ENCODE assay signal across 10 mouse cellular contexts in the genomic region with DNA sequence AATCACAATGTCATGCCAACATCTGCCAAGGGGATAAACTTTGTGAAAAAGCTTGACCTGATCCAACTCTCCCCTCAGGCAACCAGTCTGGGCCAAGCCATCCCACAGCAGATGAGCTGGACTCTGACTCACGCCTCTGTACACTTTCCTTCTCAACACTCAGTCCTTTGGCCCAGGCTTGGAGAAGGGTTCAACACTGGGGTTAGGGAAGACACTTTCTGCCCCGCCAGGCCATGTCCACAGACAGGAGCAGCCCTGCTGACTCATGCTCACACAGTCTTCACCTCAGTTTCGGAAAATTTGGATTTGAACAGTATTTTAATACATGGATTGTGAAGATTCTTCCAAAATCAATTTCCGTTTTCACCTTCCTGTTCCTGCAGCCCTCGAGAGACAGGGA. TPM values are rescaled to one million over a fixed set of nuclear protein-coding genes. Genes with fewer than 3 reads are reported as not detected.
DNase-seq lines count a peak whose midpoint lies in the region; ATAC-seq and TF ChIP-seq lines count a peak whose summit lies in the region.
"Had no signal": no experiment of that assay in that cellular context is flagged by ENCODE, and none has a peak within 500 bp of the region (broad histone marks: within the 10 kb centered on the region; RNA-seq: fewer than 3 reads in every experiment).

No protein-coding gene starts in this region.

- H3K4me3 ChIP-seq in kidney, embryonic 15.5 days (replicated peaks) = peak overlapping the region; percentile 12
- H3K4me3 ChIP-seq in embryonic facial prominence, embryonic 11.5 days (ENCODE audit: low read depth, low read length) = no peak overlapping the region
- peak overlapping the region; percentile 24; the same call in 1 of the 2 replicates for H3K4me3 ChIP-seq in heart, postnatal 0 days (ENCODE audit: low read depth, low read length)
- peak overlapping the region; percentile 36 for H3K4me3 ChIP-seq in midbrain, postnatal 0 days (ENCODE audit: low read depth, low read length)
- H3K4me3 ChIP-seq: megakaryocyte, embryonic 14.5 days had no signal

- TF ChIP-seq EP300 in heart, postnatal 0 days (IDR thresholded peaks at IDR 0.05; ENCODE audit: low read depth) = no peak

- H3K36me3 ChIP-seq in kidney, embryonic 15.5 days = no peaks in the 10 kb centered on the region
- no peaks in the 10 kb centered on the region for H3K36me3 ChIP-seq in embryonic facial prominence, embryonic 11.5 days (replicated peaks; ENCODE audit: control insufficient read depth, insufficient read depth, low read depth, low read length)
- H3K36me3 ChIP-seq in heart, postnatal 0 days (replicated peaks; ENCODE audit: control insufficient read depth, insufficient read depth, low read length) = no peaks in the 10 kb centered on the region
- H3K36me3 ChIP-seq in midbrain, postnatal 0 days (ENCODE audit: insufficient read depth, low read length) = no peaks in the 10 kb centered on the region

- no peaks in the 10 kb centered on the region for H3K9me3 ChIP-seq in kidney, embryonic 15.5 days (replicated peaks)
- no peaks in the 10 kb centered on the region for H3K9me3 ChIP-seq in embryonic facial prominence, embryonic 11.5 days (replicated peaks; ENCODE audit: control insufficient read depth, low read length)
- no peaks in the 10 kb centered on the region for H3K9me3 ChIP-seq in heart, postnatal 0 days (replicated peaks; ENCODE audit: control insufficient read depth, low read length)
- no peaks in the 10 kb centered on the region for H3K9me3 ChIP-seq in midbrain, postnatal 0 days (ENCODE audit: low read length)
- H3K9me3 ChIP-seq: megakaryocyte, embryonic 14.5 days had no signal

- peaks cover 28% of the 10 kb centered on the region for H3K4me1 ChIP-seq in kidney, embryonic 15.5 days
- no peaks in the 10 kb centered on the region for H3K4me1 ChIP-seq in embryonic facial prominence, embryonic 11.5 days (ENCODE audit: control insufficient read depth, insufficient read depth, low read length)
- H3K4me1 ChIP-seq in heart, postnatal 0 days (ENCODE audit: control insufficient read depth, insufficient read depth) = no peaks in the 10 kb centered on the region; the same call in 1 of the 2 replicates
- peaks cover 42% of the 10 kb centered on the region for H3K4me1 ChIP-seq in midbrain, postnatal 0 days (ENCODE audit: insufficient read depth, low read length)
- H3K4me1 ChIP-seq: megakaryocyte, embryonic 14.5 days had no signal

- H3K27ac ChIP-seq in kidney, embryonic 15.5 days = no peak overlapping the region
- no peak overlapping the region for H3K27ac ChIP-seq in embryonic facial prominence, embryonic 11.5 days (replicated peaks; ENCODE audit: low read depth, low read length)
- H3K27ac ChIP-seq in heart, postnatal 0 days (ENCODE audit: low read depth) = no peak overlapping the region
- peak overlapping the region; percentile 77 for H3K27ac ChIP-seq in midbrain, postnatal 0 days (ENCODE audit: low read depth, low read length)

- no peak for ATAC-seq in kidney, embryonic 15.5 days (replicated peaks; ENCODE audit: low FRiP score)
- no peak for ATAC-seq in embryonic facial prominence, embryonic 11.5 days (replicated peaks; ENCODE audit: insufficient number of reproducible peaks, low FRiP score, low TSS enrichment, low read depth)
- ATAC-seq in heart, postnatal 0 days (ENCODE audit: insufficient read depth, low read depth) = no peak
- no peak for ATAC-seq in midbrain, postnatal 0 days (ENCODE audit: low FRiP score)
- ATAC-seq in megakaryocyte, adult 5-6 weeks (ENCODE audit: poor library complexity, severe bottlenecking) = no peak
- no peak for ATAC-seq in erythroid progenitor cell, adult 5-6 weeks (replicated peaks; ENCODE audit: low FRiP score, poor library complexity, severe bottlenecking)

- no peak overlapping the region for H3K9ac ChIP-seq in kidney, embryonic 15.5 days
- H3K9ac ChIP-seq in embryonic facial prominence, embryonic 11.5 days (replicated peaks; ENCODE audit: low read length) = no peak overlapping the region; the same call in 1 of the 2 replicates
- no peak overlapping the region for H3K9ac ChIP-seq in heart, postnatal 0 days (replicated peaks; ENCODE audit: low read depth, low read length)
- H3K9ac ChIP-seq in midbrain, postnatal 0 days (replicated peaks; ENCODE audit: low read length, poor library complexity, severe bottlenecking) = peak overlapping the region; percentile 61

- TF ChIP-seq CTCF in heart, postnatal 0 days (IDR thresholded peaks at IDR 0.05; ENCODE audit: low read depth) = no peak
- TF ChIP-seq CTCF in midbrain, postnatal 0 days (IDR thresholded peaks at IDR 0.05) = no peak

- no peak for DNase-seq in kidney, postnatal 36 days
- no peak for DNase-seq in embryonic facial prominence, embryonic 11.5 days (ENCODE audit: low spot score)
- no peak for DNase-seq in heart, postnatal 0 days (ENCODE audit: low spot score)
- no peak for DNase-seq in midbrain, postnatal 0 days (ENCODE audit: low spot score)
- no peak for DNase-seq in urinary bladder, postnatal 36 days (ENCODE audit: low spot score in 2 of 2)
- DNase-seq: thymus, adult 2 months had no signal

- peak overlapping the region; percentile 53 for H3K4me2 ChIP-seq in kidney, embryonic 15.5 days
- peak overlapping the region; percentile 47 for H3K4me2 ChIP-seq in embryonic facial prominence, embryonic 11.5 days (ENCODE audit: low read depth, low read length)
- peak overlapping the region; percentile 51 for H3K4me2 ChIP-seq in heart, postnatal 0 days (ENCODE audit: low read depth, low read length)
- H3K4me2 ChIP-seq in midbrain, postnatal 0 days (ENCODE audit: low read depth, low read length, poor library complexity, severe bottlenecking) = peak overlapping the region; percentile 64

- H3K27me3 ChIP-seq in kidney, embryonic 15.5 days = peaks cover 37% of the 10 kb centered on the region
- 0 out of 2 replicates have a peak, but pooled peaks cover 4% of the 10 kb centered on the region for H3K27me3 ChIP-seq in embryonic facial prominence, embryonic 11.5 days (ENCODE audit: control insufficient read depth, insufficient read depth, low read length)
- H3K27me3 ChIP-seq in heart, postnatal 0 days (ENCODE audit: control insufficient read depth, insufficient read depth, low read length) = peaks cover 37% of the 10 kb centered on the region
- no peaks in the 10 kb centered on the region for H3K27me3 ChIP-seq in midbrain, postnatal 0 days (ENCODE audit: insufficient read depth, low read length)

- 37% methylated on average over 5 of the region's 5 CpGs for WGBS in kidney, embryonic 15.5 days
- 21% methylated on average over 5 of the region's 5 CpGs for WGBS in embryonic facial prominence, embryonic 11.5 days
- 32% methylated on average over 5 of the region's 5 CpGs for WGBS in heart, postnatal 0 days
- WGBS in midbrain, postnatal 0 days = 12% methylated on average over 5 of the region's 5 CpGs

RNA-seq across cellular contexts. Expression of a gene that starts 0.4 kb away (rescaled TPM):
- 0.67 and 2.5 TPM in 2 replicates for polyA plus RNA-seq in kidney, embryonic 15.5 days (2015; fragmentation: Nextera tagmentation; extraction: Ambion mirVana)
- polyA plus RNA-seq in embryonic facial prominence, embryonic 11.5 days (2014; fragmentation: Nextera tagmentation; extraction: Ambion mirVana) = 0.87 and 1.6 TPM in 2 replicates
- total RNA-seq in heart, postnatal 0 days (2014; rRNA removed; ENCODE audit: low replicate concordance) = not detected in 2 replicates
- 0.12 TPM in 1 of 2 replicates, not detected in the other for polyA plus RNA-seq in heart, postnatal 0 days (2015; fragmentation: Nextera tagmentation; extraction: Ambion mirVana)
- total RNA-seq in midbrain, postnatal 0 days (2014; rRNA removed) = 22.0 and 27.8 TPM in 2 replicates
- polyA plus RNA-seq in midbrain, postnatal 0 days (2015; fragmentation: Nextera tagmentation; extraction: Ambion mirVana) = 47.6 and 55.3 TPM in 2 replicates
- not detected in 2 replicates for total RNA-seq in megakaryocyte, adult 5-6 weeks (2015)
- not detected in 2 replicates for total RNA-seq in megakaryocyte, adult 5-6 weeks (2017)
- total RNA-seq in erythroid progenitor cell, adult 5-6 weeks (2015; ENCODE audit: low replicate concordance) = not detected in 2 replicates
- not detected in 2 replicates for total RNA-seq in erythroid progenitor cell, adult 5-6 weeks (2017; ENCODE audit: low replicate concordance)

Comparison
In these comparisons a context has a peak if more than half of its experiments do, and no peak if none do; other contexts are left out.
1. RNA of a gene that starts 0.4 kb away (total RNA-seq): 22.0 to 27.8 TPM in midbrain, postnatal 0 days; not detected in heart, postnatal 0 days, not detected in megakaryocyte, adult 5-6 weeks and not detected in erythroid progenitor cell, adult 5-6 weeks; every median in the first group is over 10 times any median in the second.
2. Peak in every context shown above with its lines, with median percentiles within 50 percentile points of each other: H3K4me2 ChIP-seq.